Mouse (Mus musculus) left cerebral cortex, adult 2 months (tissue): ENCODE data around the gene Fgfr2. TPM values are rescaled to one million over a fixed set of nuclear protein-coding genes. Genes with fewer than 3 reads are reported as not detected.
A peak's percentile ranks its signal among the peaks of the same experiment; 100 is the strongest.

Source experiments
- DNase-seq, 2 experiments: peaks; one replicate each; pipeline ENCODE4 v3.0.0; 2021 to 2022; ENCODE audit warnings: low spot score in 2 of 2, mixed read lengths in 1 of 2; ENCODE audit errors: extremely low spot score in 1 of 2
- H3K27ac ChIP-seq: fragments of 200-600 bp; 2 replicates; pipeline ENCODE4 v1.8.1; 2022
- H3K4me3 ChIP-seq: fragments of 200-600 bp; 2 replicates; pipeline ENCODE4 v1.8.1; 2022
- CTCF ChIP-seq: fragments of 200-600 bp; IDR thresholded peaks from 2 replicates; pipeline ENCODE4 v1.8.1; 2022; ENCODE audit warnings: antibody characterized with exemption, mild to moderate bottlenecking, moderate library complexity
- intact Hi-C: fragments of 180-260 bp; cut with DNase I; formaldehyde crosslinking; loops from one replicate; pipeline ENCODE4 v1.15.1; 2025
- total RNA-seq, 2 experiments: library from RNA; stranded (reverse); gene quantifications; 2 replicates each; pipeline ENCODE4 v1.2.3; 2021

The Fgfr2 gene
- total RNA-seq, 2 experiments from 2014 or later, result 47.3 to 47.4 TPM

- DNase-seq, result no peak
- no peak for TF ChIP-seq CTCF
- Histone ChIP-seq H3K27ac (peak overlapping the region; percentile 84), H3K4me3 (peak overlapping the region; percentile 54)
- intact Hi-C loops, result loop anchor here (5.0 kb wide), 1 partner anchor 98 kb away; no protein-coding TSS in a partner anchor
These were observed 2477.7 kb downstream of the Fgfr2 start for GRCm38 (mm10) chr7:130645332-130645993.

- Histone ChIP-seq H3K27ac (no peak overlapping the region), H3K4me3 (no peak overlapping the region)
- no peak for TF ChIP-seq CTCF
- intact Hi-C loops, result no loop called here
- no peak for DNase-seq
These were observed 2482.5 kb downstream of the Fgfr2 start for GRCm38 (mm10) chr7:130640681-130641080.

- H3K27ac ChIP-seq, result no peak overlapping the region
- DNase-seq, result no peak
- no peak for TF ChIP-seq CTCF
- intact Hi-C loops, result no loop called here
- no peak overlapping the region for H3K4me3 ChIP-seq
These were observed 2485.3 kb downstream of the Fgfr2 start for GRCm38 (mm10) chr7:130637811-130638210.

DNA sequence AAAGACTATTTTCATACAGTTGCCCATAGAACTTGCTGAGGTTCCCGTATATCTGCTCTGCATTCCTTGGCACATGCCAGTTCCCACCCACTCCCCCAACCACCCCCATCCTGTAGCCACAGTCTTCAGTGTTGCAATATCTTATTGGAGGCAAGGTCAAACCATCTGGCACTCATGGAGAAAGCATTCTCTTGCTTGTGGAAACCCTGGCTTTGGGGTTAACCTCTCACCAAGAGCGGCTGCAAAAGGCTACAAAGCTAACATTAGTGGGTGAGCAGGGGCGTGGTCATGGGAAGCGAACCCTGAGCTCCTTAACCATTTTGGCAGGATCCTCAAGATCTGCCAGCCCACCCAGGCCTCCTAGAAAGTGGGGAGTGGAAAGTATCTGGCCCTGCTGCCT lies 2486.2 kb downstream of the Fgfr2 start:
- Histone ChIP-seq H3K4me3 (no peak overlapping the region), H3K27ac (no peak overlapping the region)
- intact Hi-C loops, result no loop called here
- no peak for TF ChIP-seq CTCF
- DNase-seq, result no peak

DNA sequence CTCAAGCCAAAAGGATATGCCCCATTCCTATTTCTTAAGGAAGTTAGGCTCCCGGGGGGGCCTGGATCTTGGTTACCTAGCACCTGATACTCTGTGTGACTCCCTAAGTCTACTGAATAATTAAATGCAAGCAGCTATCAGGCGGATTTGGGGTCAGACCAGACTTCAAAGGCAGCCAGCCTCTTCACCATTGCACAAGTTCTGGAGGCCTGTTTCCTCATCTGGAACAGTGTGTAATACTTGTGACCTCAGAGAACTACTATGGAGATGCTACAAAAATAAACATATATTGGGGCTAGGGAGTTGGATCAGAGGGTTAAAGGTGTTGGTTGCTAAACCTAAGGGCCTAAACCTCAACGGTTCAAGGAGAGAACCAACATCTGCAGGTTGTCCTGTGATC lies 2486.9 kb downstream of the Fgfr2 start:
- Histone ChIP-seq H3K4me3 (no peak overlapping the region), H3K27ac (no peak overlapping the region)
- DNase-seq, result no peak
- intact Hi-C loops, result no loop called here
- TF ChIP-seq CTCF, result no peak

- Histone ChIP-seq H3K27ac (no peak overlapping the region), H3K4me3 (no peak overlapping the region)
- TF ChIP-seq CTCF, result no peak
- intact Hi-C loops, result no loop called here
- DNase-seq, result no peak
These were observed 2487.9 kb downstream of the Fgfr2 start for GRCm38 (mm10) chr7:130635212-130635611.

DNA sequence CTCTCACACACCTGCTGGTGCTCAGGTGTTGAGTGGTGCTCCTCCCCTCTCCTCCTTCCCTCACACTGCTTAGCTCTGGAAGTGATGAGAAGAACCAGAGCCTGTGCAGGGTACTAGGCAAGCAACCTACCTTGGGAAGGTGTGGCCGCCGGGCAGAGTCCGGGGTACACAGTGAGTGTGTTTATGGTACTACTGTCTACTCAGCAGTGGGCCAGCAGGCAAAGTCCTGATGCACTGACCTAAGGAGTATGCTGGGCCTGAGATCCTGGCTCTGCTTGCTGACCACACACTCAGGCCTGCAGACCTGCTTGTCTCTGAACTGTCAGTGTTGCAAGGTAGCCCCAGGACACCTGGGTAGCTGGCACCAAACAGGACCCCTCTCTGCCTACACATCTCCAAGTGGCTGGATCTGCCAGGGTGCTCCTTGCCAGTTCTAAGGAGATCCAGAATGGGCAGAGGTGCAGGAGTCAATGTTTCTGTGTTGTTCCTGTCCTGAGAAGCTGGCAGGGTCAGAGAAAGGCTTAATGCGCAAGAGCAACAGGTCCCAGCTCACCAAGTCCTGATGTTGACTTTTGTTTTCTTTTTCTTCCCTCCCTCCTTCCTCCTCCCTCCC lies 2488.8 kb downstream of the Fgfr2 start:
- no peak for TF ChIP-seq CTCF
- intact Hi-C loops, result no loop called here
- Histone ChIP-seq H3K4me3 (no peak overlapping the region), H3K27ac (no peak overlapping the region)
- DNase-seq, result no peak

- no peak overlapping the region for H3K27ac ChIP-seq
- no peak for DNase-seq
- intact Hi-C loops, result no loop called here
- no peak for TF ChIP-seq CTCF
- H3K4me3 ChIP-seq, result no peak overlapping the region
These were observed 2490.8 kb downstream of the Fgfr2 start for GRCm38 (mm10) chr7:130632379-130632732.

DNA sequence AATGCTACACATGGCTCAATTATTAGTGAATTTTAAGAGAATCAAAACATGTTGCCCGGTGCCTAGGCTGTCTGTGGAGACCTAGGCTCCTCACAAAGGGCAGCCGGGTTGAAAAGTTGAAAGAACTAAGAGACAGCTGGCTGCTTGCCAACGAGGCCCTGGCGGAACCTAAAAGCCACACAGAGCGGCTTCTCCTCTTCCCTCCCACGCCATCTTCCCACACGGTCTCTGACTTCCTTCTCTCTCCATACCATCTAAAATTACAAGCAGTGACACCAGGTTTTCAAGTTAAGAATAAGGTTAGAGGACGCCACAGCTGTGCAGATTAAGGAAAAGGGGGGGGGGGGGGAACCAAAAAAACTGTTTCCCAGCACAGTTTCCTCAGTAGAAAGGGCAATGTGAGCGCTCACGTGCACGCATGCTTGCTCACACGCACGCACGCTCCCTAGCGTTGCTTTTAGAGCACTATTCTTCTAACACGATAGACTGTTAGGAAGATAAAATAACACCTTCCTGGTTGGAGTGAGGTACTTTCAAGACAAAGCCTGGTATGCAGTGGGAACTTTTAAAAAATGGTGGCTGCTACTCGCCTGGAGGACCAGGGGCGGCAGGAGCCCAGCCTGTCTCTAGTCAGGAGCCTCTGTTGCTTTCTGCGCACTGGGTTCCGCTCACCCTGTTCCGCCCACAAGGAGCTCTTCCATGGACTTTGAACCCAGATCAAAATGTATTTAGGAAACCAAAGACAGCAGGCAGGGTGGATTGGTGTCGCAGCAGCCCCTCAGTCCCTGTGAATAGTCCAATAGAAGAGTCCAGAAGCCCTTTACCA lies 2491.4 kb downstream of the Fgfr2 start:
- DNase-seq, result no peak
- Histone ChIP-seq H3K27ac (no peak overlapping the region), H3K4me3 (no peak overlapping the region)
- intact Hi-C loops, result no loop called here
- no peak for TF ChIP-seq CTCF

DNA sequence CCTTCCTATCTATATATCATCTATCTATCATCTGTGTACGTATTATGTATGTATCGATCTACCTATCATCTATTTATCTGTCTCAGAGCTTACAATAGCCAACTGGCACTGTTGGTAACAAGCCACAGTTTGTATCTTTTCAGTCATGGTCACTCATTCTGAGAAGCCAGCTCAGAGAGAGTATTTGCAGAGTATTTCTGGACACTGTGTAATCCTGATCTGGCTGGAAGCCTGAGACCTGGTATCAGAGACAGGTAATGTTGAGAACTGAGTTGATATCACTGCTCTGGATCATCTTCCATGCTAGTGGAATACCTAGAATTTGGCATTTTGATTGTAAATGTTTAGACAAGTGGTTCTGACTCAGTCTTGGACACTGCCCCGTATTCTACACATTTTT lies 2492.2 kb downstream of the Fgfr2 start:
- no peak overlapping the region for H3K4me3 ChIP-seq
- intact Hi-C loops, result no loop called here
- DNase-seq, result no peak
- H3K27ac ChIP-seq, result no peak overlapping the region
- TF ChIP-seq CTCF, result no peak

DNA sequence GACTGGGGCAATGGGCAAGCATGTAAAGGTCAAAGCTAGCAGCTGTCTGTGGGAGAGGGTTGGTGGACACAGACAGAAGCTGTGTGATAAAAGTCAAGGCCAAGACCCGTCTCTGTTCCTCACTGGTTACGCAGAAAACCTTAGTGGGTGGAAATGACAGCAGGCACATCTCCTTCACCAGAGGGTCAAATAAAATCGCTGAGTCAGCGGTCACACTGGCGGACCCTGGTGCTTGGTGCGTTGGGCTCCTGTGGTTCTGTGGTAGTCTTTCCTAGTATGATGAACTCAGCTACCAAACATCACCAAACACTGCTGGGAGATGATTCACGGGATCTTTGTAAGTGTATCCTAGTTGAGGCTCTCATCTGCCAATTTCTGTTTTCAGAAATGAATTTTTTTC lies 2493.2 kb downstream of the Fgfr2 start:
- no peak overlapping the region for H3K27ac ChIP-seq
- intact Hi-C loops, result no loop called here
- no peak for DNase-seq
- TF ChIP-seq CTCF, result no peak
- no peak overlapping the region for H3K4me3 ChIP-seq

DNA sequence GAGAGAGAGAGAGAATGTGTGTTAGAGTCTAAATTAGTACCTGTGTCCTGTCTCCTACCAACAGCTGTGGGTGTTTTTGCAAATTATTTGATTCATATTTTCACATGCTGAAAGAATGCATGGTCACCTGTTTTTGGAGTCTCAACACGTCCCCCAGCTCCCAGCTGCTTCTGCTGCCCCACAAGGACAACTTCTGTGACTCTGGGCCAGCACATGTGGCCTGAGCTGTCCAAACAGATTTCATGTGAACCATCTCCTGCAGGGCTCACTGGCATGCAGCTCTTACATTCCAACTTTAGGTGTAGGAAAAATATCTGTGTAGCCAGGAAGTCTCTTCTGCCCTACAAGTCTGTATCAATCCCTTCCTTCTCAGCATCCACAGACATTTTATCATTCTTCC lies 2494.5 kb downstream of the Fgfr2 start:
- no peak for DNase-seq
- no peak for TF ChIP-seq CTCF
- H3K27ac ChIP-seq, result no peak overlapping the region
- no peak overlapping the region for H3K4me3 ChIP-seq
- intact Hi-C loops, result no loop called here

- Histone ChIP-seq H3K4me3 (no peak overlapping the region), H3K27ac (no peak overlapping the region)
- TF ChIP-seq CTCF, result no peak
- no peak for DNase-seq
- intact Hi-C loops, result no loop called here
These were observed 2497.8 kb downstream of the Fgfr2 start for GRCm38 (mm10) chr7:130625361-130625760.
